Mouse (Mus musculus) neural tube, embryonic 11.5 days (tissue): Measurements from ENCODE around the gene Ier3. TPM values are rescaled to one million over a fixed set of nuclear protein-coding genes. Genes with fewer than 3 reads are reported as not detected.
A peak's percentile ranks its signal among the peaks of the same experiment; 100 is the strongest.

Experiments
- ATAC-seq: fragments of 200-750 bp; cut with Nextera tagmentation; 2 replicates; pipeline ENCODE4 v1.8.0; 2017; ENCODE audit warnings: moderate number of reproducible peaks, mild to moderate bottlenecking, moderate TSS enrichment, moderate library complexity; ENCODE audit not compliant: insufficient read depth, low FRiP score, low TSS enrichment
- DNase-seq: peaks from one replicate; pipeline ENCODE4 v3.0.0-alpha.2; 2015; ENCODE audit warnings: low spot score
- H3K27ac ChIP-seq: fragments of 300-500 bp; sonication (generic); 2 replicates; pipeline ENCODE4 v1.5.1; 2014; ENCODE audit warnings: low read depth, mild to moderate bottlenecking, low read length
- H3K27me3 ChIP-seq: fragments of 300-500 bp; sonication (generic); 2 replicates; pipeline ENCODE4 v1.6.1; 2014; ENCODE audit warnings: mild to moderate bottlenecking, low read length, mixed read lengths; ENCODE audit not compliant: control insufficient read depth, insufficient read depth
- H3K36me3 ChIP-seq: fragments of 300-500 bp; sonication (generic); 2 replicates; pipeline ENCODE4 v1.6.1; 2014; ENCODE audit warnings: mild to moderate bottlenecking, low read length, moderate library complexity, mixed read lengths; ENCODE audit not compliant: control insufficient read depth, insufficient read depth
- H3K4me1 ChIP-seq: fragments of 300-500 bp; sonication (generic); 2 replicates; pipeline ENCODE4 v1.6.1; 2014; ENCODE audit warnings: low read length, mixed read lengths; ENCODE audit not compliant: control insufficient read depth, insufficient read depth
- H3K4me2 ChIP-seq: fragments of 300-500 bp; sonication (generic); 2 replicates; pipeline ENCODE4 v1.6.1; 2014; ENCODE audit warnings: low read depth, mild to moderate bottlenecking, moderate library complexity
- H3K4me3 ChIP-seq: fragments of 300-500 bp; sonication (generic); 2 replicates; pipeline ENCODE4 v1.5.1; 2014; ENCODE audit warnings: low read depth, low read length
- H3K9ac ChIP-seq: fragments of 300-500 bp; sonication (generic); 2 replicates; pipeline ENCODE4 v1.6.1; 2014; ENCODE audit warnings: mild to moderate bottlenecking, low read length
- H3K9me3 ChIP-seq: fragments of 300-500 bp; sonication (generic); 2 replicates; pipeline ENCODE4 v1.6.1; 2016; ENCODE audit warnings: low read length; ENCODE audit not compliant: control insufficient read depth
- WGBS: fragments of 180-500 bp; shearing (Covaris S2); extraction: QIAGEN DNeasy Blood & Tissue Kit; methylation state at CpG from one replicate; pipeline ENCODE4 v1.1.7; 2014; 5-methylcytosine and 5-hydroxymethylcytosine counted together
- polyA plus RNA-seq: library from polyadenylated mRNA; unstranded; fragments of >200 nt; fragmentation: Nextera tagmentation; extraction: Ambion mirVana; gene quantifications from 2 replicates; pipeline ENCODE4 v1.2.1, GENCODE M21; 2014

Ier3 gene
- polyA plus RNA-seq, 1 experiment from 2014 or later: 2.8 TPM

GRCm38 (mm10) chr17:35825109-35825850, 3.8 kb downstream of the Ier3 start:
- H3K4me2 ChIP-seq: no peak overlapping the region
- H3K4me3 ChIP-seq: no peak overlapping the region
- ATAC-seq (no peak), DNase-seq (no peak)
- peaks cover 3% of the 10 kb centered on the region; the same call in 1 of the 2 replicates for H3K36me3 ChIP-seq
- WGBS: 96% methylated on average over 13 of the region's 13 CpGs
- H3K27ac ChIP-seq: no peak overlapping the region
- no peak overlapping the region for H3K9ac ChIP-seq
- peaks cover 8% of the 10 kb centered on the region; the same call in 1 of the 2 replicates for H3K4me1 ChIP-seq
- H3K9me3 ChIP-seq: no peaks in the 10 kb centered on the region
- 0 out of 2 replicates have a peak, but pooled peaks cover 2% of the 10 kb centered on the region for H3K27me3 ChIP-seq

- DNase-seq: peak; percentile 88
- peak overlapping the region; percentile 10; the same call in 1 of the 2 replicates for H3K4me3 ChIP-seq
- 2% methylated on average over 21 of the region's 21 CpGs for WGBS
- H3K27me3 ChIP-seq: no peaks in the 10 kb centered on the region
- no peaks in the 10 kb centered on the region for H3K9me3 ChIP-seq
- H3K36me3 ChIP-seq: peaks cover 12% of the 10 kb centered on the region
- no peak overlapping the region for H3K9ac ChIP-seq
- ATAC-seq: peak; percentile 61
- H3K4me1 ChIP-seq: peaks cover 5% of the 10 kb centered on the region
- H3K27ac ChIP-seq: no peak overlapping the region
- H3K4me2 ChIP-seq: no peak overlapping the region
Measured at GRCm38 (mm10) chr17:35829737-35830136, 8.3 kb downstream of the Ier3 start.

- no peak overlapping the region for H3K9ac ChIP-seq
- DNase-seq: no peak
- ATAC-seq: no peak
Measured at GRCm38 (mm10) chr17:35832400-35833238, 11.1 kb downstream of the Ier3 start.

GRCm38 (mm10) chr17:35833239-35833751, 11.8 kb downstream of the Ier3 start:
- Histone ChIP-seq H3K9me3 (no peaks in the 10 kb centered on the region), H3K36me3 (peaks cover 26% of the 10 kb centered on the region), H3K4me2 (no peak overlapping the region), H3K9ac (no peak overlapping the region), H3K4me1 (peaks cover 18% of the 10 kb centered on the region), H3K4me3 (no peak overlapping the region), H3K27me3 (no peaks in the 10 kb centered on the region), H3K27ac (no peak overlapping the region)
- DNase-seq: no peak
- 26% methylated on average over 5 of the region's 5 CpGs for WGBS
- ATAC-seq: no peak

More at GRCm38 (mm10) chr17:35832400-35833238, 11.1 kb downstream of the Ier3 start:
- no peak overlapping the region for H3K4me3 ChIP-seq
- H3K4me1 ChIP-seq: peaks cover 18% of the 10 kb centered on the region
- H3K27ac ChIP-seq: no peak overlapping the region
- 72% methylated on average over 8 of the region's 8 CpGs for WGBS
- no peaks in the 10 kb centered on the region for H3K27me3 ChIP-seq
- H3K36me3 ChIP-seq: peaks cover 26% of the 10 kb centered on the region
- no peak overlapping the region for H3K4me2 ChIP-seq
- H3K9me3 ChIP-seq: no peaks in the 10 kb centered on the region

- Histone ChIP-seq H3K27me3 (no peaks in the 10 kb centered on the region), H3K4me2 (peak overlapping the region; percentile 17; the same call in 1 of the 2 replicates), H3K9ac (no peak overlapping the region), H3K27ac (no peak overlapping the region), H3K4me3 (no peak overlapping the region), H3K36me3 (peaks cover 26% of the 10 kb centered on the region), H3K4me1 (peaks cover 18% of the 10 kb centered on the region), H3K9me3 (no peaks in the 10 kb centered on the region)
- ATAC-seq (no peak), DNase-seq (no peak)
- 59% methylated on average over 5 of the region's 5 CpGs for WGBS
Measured at GRCm38 (mm10) chr17:35833894-35834293, 12.4 kb downstream of the Ier3 start.

GRCm38 (mm10) chr17:35834696-35835422, 13.4 kb downstream of the Ier3 start:
- Histone ChIP-seq H3K9me3 (no peaks in the 10 kb centered on the region), H3K4me1 (peaks cover 17% of the 10 kb centered on the region), H3K36me3 (peaks cover 26% of the 10 kb centered on the region), H3K9ac (peak overlapping the region; percentile 95; the same call in 1 of the 2 replicates), H3K4me3 (peak overlapping the region; percentile 76), H3K4me2 (peak overlapping the region; percentile 88), H3K27ac (no peak overlapping the region), H3K27me3 (no peaks in the 10 kb centered on the region)
- ATAC-seq (no peak), DNase-seq (no peak)
- 82% methylated on average over 26 of the region's 26 CpGs for WGBS

- Histone ChIP-seq H3K9me3 (no peaks in the 10 kb centered on the region), H3K27me3 (no peaks in the 10 kb centered on the region), H3K4me3 (peak overlapping the region; percentile 76), H3K4me2 (peak overlapping the region; percentile 88), H3K27ac (no peak overlapping the region), H3K9ac (peak overlapping the region; percentile 95), H3K36me3 (peaks cover 26% of the 10 kb centered on the region), H3K4me1 (peaks cover 14% of the 10 kb centered on the region)
- 84% methylated on average over 26 of the region's 26 CpGs for WGBS
- DNase-seq: no peak
- ATAC-seq: no peak
Measured at GRCm38 (mm10) chr17:35835424-35836140, 14.1 kb downstream of the Ier3 start.
